Mouse (Mus musculus): ENCODE measurements at regions not wholly inside any gene's neighbourhood (a gene's known extent, or its start where the extent isn't known, plus 50 kb on each side); places are given as distances from the start of the nearest gene placed in this dataset.

GRCm38 (mm10) chr5:42364116-42364515 lies 296.4 kb downstream of the Gm16223 start:
- TF ChIP-seq CTCF (conservative IDR thresholded peaks at IDR 0.05; ENCODE audit: low read length), result no peak
- no peak for TF ChIP-seq POU5F1 (IDR thresholded peaks at IDR 0.05; ENCODE audit: borderline replicate concordance, low read length)
